Mouse (Mus musculus) kidney, embryonic 14.5 days (tissue): ENCODE data around the gene Rab8a. TPM values are rescaled to one million over a fixed set of nuclear protein-coding genes. Genes with fewer than 3 reads are reported as not detected.

Experiments used
- polyA plus RNA-seq: library from polyadenylated mRNA; unstranded; fragments of >200 nt; fragmentation: Nextera tagmentation; extraction: Ambion mirVana; gene quantifications from 2 replicates; pipeline ENCODE4 v1.2.1, GENCODE M21; 2014

Rab8a gene
- polyA plus RNA-seq, 1 experiment from 2014 or later = 88.9 TPM

Other genes starting within 250 kb of the Rab8a start
- gene Zfp961, start 210.2 kb upstream of the Rab8a start, polyA plus RNA-seq = 28.3 and 32.4 TPM in 2 replicates
- gene Cyp4f18, start 151.6 kb upstream of the Rab8a start, polyA plus RNA-seq = 0.86 and 1.2 TPM in 2 replicates
- not detected in 2 replicates for gene Olfr372, start 120.0 kb upstream of the Rab8a start, polyA plus RNA-seq
- 0.04 TPM in 1 of 2 replicates, not detected in the other for gene Olfr373, start 78.0 kb upstream of the Rab8a start, polyA plus RNA-seq
- 0.10 TPM in 1 of 2 replicates, not detected in the other for gene Olfr374, start 54.2 kb upstream of the Rab8a start, polyA plus RNA-seq
- gene Tpm4, start 26.2 kb upstream of the Rab8a start, polyA plus RNA-seq = 699 and 718 TPM in 2 replicates
- gene Hsh2d, start 28.4 kb downstream of the Rab8a start, polyA plus RNA-seq = not detected in 2 replicates
- gene Cib3, start 51.6 kb downstream of the Rab8a start, polyA plus RNA-seq = not detected in 2 replicates
- not detected in 2 replicates for gene Gm11034, start 52.4 kb downstream of the Rab8a start, polyA plus RNA-seq
- gene Fam32a, start 58.5 kb downstream of the Rab8a start, polyA plus RNA-seq = 61.3 and 68.8 TPM in 2 replicates
- gene Ap1m1, start 78.8 kb downstream of the Rab8a start, polyA plus RNA-seq = 110 and 125 TPM in 2 replicates
- gene Gm10282, start 144.1 kb downstream of the Rab8a start, polyA plus RNA-seq = 32.7 and 38.4 TPM in 2 replicates
- 12.1 and 13.9 TPM in 2 replicates for gene Klf2, start 157.8 kb downstream of the Rab8a start, polyA plus RNA-seq